Mouse (Mus musculus): ENCODE results near the gene Fkbp10.

DNA sequence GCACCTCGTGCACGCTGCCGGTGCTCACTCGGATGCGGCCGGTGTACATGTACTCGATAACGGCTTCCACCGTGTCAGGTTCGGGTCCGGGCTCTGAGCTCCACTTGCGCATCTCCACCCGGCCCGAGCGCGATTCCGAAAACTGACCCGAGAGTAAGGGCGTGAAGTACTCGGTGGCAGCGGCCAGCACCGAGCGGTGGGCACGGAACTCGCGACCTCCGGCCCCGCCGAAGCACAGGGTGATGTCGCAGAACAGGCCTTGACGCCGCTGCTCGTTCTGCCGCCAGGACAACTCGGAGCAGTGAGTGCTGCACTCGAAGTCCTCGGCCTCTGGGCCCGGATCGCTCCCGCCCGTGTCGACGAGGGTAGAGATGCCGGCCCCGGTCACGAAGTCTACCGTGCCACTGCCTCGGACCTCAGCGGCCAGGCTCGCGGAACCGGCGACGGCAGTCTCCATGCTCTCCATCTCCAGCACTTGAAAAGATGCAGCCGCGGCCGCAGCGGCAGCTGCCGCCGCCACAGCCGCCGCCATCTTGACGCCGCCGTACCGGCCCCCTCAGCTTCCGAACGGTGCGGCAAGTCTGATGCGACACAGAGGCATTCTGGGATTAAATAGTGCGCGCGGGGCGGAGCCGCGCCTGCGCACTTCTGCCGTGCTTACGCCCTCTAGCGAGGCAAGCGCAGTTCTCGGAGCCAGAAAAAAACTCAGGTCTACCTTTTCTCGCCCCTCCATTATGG, 56.9 kb downstream of the Fkbp10 start, which contains the start of gene Klhl11:
- TF ChIP-seq POLR2A (IDR thresholded peaks at IDR 0.05; ENCODE audit: low read depth, low read length) (peak; percentile 95), CTCF (IDR thresholded peaks at IDR 0.05; ENCODE audit: borderline replicate concordance, insufficient read depth, low read length) (peak; percentile 73)

Measured in embryonic fibroblast, embryonic 13.5 days (primary cell).